Mouse (Mus musculus) lung, postnatal 10 days (tissue): ENCODE measurements at regions not wholly inside any gene's neighbourhood (a gene's known extent, or its start where the extent isn't known, plus 50 kb on each side); places are given as distances from the start of the nearest gene placed in this dataset.
"Not testable (repeated sequence)": the region's sequence is repeated elsewhere in the genome, so short reads cannot be mapped to it uniquely, and the experiment has no call there.

ENCODE experiments used
- DNase-seq: peaks from one replicate; pipeline ENCODE4 v3.0.0; 2021

DNA sequence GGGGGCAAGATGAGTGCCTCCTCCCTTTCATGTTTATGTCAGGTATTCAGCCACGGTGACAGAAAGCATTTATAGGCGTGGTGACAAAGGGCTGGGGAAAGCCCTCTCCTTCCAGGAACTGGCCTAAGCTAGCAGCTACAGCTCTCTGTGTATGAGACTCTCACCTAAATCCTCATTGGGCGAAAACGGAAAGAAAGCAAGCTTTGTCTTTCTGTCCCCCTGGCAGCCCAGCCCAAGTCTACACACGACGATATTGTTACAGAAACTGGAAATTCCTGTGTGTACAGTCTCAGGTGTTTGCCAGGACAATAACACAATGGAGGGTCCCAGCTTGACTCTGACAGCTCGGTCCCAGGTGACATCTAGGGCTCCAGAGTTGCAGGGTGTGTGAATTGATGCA is 60.0 kb downstream of the Dact2 start:
- DNase-seq: no peak

DNA sequence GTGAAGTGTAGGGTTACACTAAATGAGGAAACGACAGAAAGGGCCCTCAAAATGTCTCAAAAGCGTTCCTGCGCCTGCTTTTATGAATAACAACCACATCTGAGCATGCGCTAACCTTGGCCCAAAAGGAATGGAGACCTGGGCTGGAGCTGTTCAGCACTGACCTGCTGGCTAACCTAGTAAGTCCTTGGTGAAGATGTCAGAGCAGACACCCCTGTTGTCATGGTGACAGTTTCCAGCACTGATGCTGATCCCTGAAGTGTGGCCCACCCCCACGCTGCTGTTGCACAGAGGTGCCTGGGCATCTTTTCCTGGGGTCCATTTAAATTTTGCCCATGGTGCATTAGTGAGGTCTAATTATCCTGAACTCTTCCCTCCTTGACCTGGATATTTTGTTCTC is 62.4 kb downstream of the Dact2 start:
- no peak for DNase-seq

DNA sequence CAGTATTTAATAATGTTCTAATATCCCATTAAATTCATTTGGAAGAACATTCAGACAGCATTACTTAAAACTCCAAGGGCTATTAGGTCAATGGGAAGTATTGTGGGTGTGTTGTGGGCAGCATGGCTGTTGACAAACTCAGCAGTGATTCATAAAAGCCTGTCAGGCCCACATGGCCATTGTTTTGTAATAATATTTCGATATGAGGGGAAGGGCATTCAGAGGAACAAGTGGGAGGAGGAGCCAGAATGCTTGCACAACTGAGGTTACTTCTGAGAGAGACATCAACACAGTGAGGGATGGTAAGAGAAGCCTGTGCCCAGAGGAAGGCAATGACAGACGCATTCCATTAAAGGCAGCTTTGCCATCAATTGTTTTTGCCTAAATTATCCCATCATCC is 63.8 kb downstream of the Dact2 start:
- DNase-seq: peak; percentile 20

DNA sequence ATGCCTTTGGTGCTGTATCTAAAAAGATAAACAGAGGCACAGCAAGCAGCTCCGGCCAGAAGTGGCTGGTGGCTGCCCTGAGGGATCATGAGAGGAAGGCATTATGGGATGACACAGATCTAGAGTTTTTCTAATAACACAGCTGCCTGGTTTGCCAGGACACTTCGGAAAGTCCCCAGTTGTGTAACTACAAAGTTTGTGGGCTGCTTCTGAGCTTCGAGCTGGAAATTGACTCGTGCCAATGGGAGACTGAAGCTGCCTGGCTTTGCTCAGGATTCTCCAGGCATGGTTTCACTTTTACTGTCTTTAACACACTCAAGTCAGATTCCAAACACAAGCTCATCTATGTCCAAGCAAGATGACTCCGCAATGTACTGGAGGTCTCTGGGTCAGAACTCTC is 65.2 kb downstream of the Dact2 start:
- DNase-seq: no peak

DNA sequence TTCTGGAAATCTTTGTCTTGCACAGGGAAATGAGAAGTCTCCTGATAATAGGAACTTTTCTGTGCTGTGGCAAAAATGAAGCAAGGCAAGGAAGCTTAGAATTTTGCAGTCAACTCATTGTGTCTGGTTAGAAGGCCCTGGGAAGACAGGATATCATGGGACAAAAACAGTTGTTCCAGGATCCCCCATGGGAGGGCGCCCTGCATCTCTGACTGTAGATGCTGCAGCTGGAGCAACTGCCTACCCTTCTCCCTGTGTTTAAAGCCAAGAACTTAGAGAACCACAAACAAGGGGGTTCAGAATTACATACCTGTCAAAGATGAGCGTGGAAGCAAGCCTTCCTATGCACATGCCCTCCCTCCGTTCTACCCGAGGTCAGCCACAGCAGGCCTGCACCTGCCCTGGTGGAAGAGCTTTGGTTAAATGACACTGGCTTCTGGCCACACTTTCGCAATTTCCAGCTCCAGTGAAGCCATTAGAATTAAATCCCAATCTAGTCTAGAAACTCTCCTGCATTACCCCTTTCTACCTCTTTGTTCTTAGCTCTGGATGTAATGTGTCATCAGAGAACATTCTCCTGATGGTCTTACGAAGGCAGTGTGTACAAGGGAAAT is 67.3 kb downstream of the Dact2 start:
- peak; percentile 45 for DNase-seq

DNA sequence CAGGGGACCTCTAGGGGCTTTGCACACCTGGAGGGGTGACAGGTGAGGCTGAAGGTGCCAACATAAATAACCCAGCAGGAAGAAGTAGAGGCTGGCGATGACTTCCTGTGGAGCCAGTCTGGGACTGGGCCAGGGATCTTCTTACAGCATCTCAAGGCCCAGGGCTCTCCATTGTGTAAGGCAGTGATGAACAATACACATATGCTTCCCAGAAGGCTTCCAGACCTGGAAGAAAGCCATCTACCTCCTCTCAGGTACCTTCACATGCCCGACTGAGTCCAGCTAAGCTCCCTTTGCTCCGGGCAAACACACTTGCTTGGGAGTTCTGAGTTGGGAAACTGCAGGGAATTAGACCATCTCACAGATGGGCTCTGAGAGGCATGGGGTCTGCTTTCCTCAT is 69.5 kb downstream of the Dact2 start:
- no peak for DNase-seq

DNA sequence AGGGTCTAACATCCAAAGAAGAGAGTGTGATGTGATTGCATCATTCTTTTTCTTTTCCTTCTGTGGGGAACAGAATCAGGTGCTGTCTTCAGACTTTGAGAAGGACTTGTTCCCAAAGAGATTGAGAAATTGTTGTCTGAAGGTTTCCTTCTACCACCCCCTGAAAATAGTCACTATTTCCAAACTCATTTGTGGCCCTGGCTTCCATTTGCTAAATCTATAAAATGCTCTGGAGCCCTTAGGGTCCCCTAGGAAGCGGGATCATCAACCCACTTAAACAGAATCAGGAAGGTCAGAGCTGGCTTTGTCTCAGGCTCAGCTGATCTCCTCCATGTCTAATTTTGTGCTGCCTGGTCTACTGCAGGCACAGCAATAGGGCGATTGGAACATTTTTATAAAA is 70.1 kb downstream of the Dact2 start:
- no peak for DNase-seq

DNA sequence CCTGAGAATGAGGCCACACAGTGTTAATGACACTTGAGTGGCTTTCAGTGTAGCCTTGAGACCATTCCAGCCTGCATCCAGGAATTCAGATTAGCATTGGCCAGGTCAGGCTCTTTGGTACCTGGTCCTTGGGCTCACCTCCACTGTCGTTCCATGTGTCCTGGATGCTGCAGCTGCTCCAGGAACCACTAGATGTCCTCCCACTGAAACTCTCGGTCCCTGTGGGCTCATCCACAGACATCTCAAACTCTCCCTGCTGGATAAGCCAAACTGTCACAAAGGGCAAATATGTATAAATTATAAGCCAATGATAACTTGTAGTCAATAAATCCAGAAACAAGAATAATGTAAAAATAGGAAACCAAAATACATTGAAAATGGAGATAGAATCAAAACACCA is 67.7 kb upstream of the Gm7358 start:
- not testable (repeated sequence) for DNase-seq

DNA sequence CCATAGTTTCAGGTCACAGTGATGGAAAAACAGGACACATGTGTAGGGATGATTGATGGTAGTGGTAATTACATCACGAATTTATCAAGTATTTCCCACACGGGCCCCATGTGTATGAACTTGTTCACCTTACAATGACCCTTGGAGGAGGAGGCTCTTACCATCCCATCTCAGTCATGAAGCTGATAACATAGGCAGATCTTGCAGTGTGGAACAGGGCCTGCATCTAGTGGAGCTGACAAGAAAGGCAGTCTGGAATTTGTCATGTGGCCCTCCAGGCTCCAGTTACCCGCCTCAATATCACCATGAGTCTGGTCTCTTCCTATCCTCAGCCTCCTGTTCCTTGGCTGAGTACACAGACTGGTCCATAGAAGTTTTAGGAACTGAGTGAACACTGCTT is 59.5 kb upstream of the Gm7358 start:
- no peak for DNase-seq

DNA sequence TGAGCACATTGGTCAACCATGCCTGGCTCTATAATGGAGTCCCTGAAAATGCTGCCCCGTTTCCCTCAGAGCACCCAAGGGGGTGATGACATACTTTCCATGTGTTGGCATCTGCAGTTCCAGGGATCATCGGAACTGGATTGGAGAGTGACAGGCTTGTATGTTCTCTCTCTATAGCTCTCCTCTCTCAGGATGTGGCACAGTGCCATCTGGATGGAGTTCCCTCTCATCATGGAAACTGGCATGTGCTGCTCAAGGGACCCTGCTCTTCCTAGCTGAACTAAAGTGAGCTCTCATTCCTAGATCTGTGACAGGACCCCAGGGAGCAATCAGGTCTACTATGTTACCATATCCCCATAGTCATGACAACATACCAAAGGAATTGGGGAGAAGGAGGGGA is 56.9 kb upstream of the Gm7358 start:
- DNase-seq: peak; percentile 12

DNA sequence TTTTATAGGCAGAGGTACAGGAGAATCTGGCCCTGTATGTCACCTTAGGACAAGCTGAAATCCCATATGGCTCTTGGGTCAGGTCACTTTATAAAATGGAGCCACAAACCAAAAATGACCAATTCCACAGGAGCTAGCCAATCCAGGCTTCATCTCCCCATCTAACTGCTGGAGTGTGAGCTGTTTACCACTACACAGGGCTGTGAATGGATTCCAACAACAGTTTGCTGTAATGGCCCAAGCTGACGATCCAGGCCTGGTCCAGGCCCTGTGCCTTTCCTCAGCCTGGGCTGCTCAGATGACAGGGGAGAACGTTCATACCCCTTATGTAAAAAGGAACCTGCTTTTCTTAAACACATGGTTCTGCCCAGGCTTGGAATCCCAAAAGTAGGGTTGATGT is 55.5 kb upstream of the Gm7358 start:
- DNase-seq: no peak

DNA sequence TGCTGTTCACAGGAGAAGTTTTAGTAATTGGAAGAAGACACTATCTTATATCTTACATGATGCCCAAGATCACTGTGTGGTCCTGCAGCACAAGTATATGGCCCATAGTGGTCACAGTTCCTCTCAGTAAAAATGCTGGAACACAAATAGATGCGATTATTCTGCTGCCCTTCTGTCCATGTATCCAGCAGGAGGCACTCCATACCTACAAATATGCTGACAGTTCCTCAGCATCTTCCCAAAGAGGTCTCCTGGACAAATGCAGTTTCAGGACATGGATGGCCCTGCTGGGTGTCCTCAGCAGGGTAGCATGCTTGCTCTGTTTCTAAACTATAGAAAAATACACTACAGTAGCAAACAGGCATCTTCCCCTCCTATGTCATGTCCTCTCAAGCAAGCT is 52.4 kb upstream of the Gm7358 start:
- peak; percentile 40 for DNase-seq
